Mouse (Mus musculus): Measurements from ENCODE around the gene Gm9837. TPM values are rescaled to one million over a fixed set of nuclear protein-coding genes. Genes with fewer than 3 reads are reported as not detected.

The Gm9837 gene
- polyA plus RNA-seq (2017; shearing (Covaris generic)): not detected

GRCm38 (mm10) chr11:53469968-53470695 lies at the start of gene Gm9837:
TSS of gene Gm9837 (minus strand) at chr11:53470479.

GRCm38 (mm10) chr11:53519207-53520121 lies 49.2 kb upstream of the Gm9837 start, which contains the start of gene Sept8:
TSS of gene Sept8 (plus strand) at chr11:53519257.

GRCm38 (mm10) chr11:53479783-53480301 lies 9.6 kb upstream of the Gm9837 start, which contains the start of the genes Gm9945 and Sowaha:
TSS of gene Gm9945 (plus strand) at chr11:53480166.
TSS of gene Sowaha (minus strand) at chr11:53480274.

GRCm38 (mm10) chr11:53456474-53457371 lies 13.6 kb downstream of the Gm9837 start, which contains the start of the genes Gm10447 and Shroom1:
TSS of gene Gm10447 (minus strand) at chr11:53457110.
TSS of gene Shroom1 (plus strand) at chr11:53457205.

GRCm38 (mm10) chr11:53430670-53431346 lies 39.5 kb downstream of the Gm9837 start, which contains the start of the genes Uqcrq and Gdf9:
TSS of gene Uqcrq (minus strand) at chr11:53430831.
TSS of gene Gdf9 (plus strand) at chr11:53431023.

GRCm38 (mm10) chr11:53423036-53423435 lies 47.2 kb downstream of the Gm9837 start, which contains the start of gene Leap2:
TSS of gene Leap2 (minus strand) at chr11:53423170.

Other genes with a start within 250 kb of the Gm9837 start
- gene Hspa4, start 170.0 kb downstream of the Gm9837 start, polyA plus RNA-seq (2017; shearing (Covaris generic)): 224 TPM
- gene Zcchc10, start 145.8 kb downstream of the Gm9837 start, polyA plus RNA-seq (2017; shearing (Covaris generic)): 27.0 TPM
- gene Aff4, start 119.6 kb downstream of the Gm9837 start, polyA plus RNA-seq (2017; shearing (Covaris generic)): 478 TPM
- gene Leap2, start 47.3 kb downstream of the Gm9837 start, polyA plus RNA-seq (2017; shearing (Covaris generic)): not detected
- 203 TPM for gene Uqcrq, start 39.6 kb downstream of the Gm9837 start, polyA plus RNA-seq (2017; shearing (Covaris generic))
- gene Gdf9, start 39.5 kb downstream of the Gm9837 start, polyA plus RNA-seq (2017; shearing (Covaris generic)): 0.30 TPM
- 0.16 TPM for gene Gm10447, start 13.4 kb downstream of the Gm9837 start, polyA plus RNA-seq (2017; shearing (Covaris generic))
- 0.12 TPM for gene Shroom1, start 13.3 kb downstream of the Gm9837 start, polyA plus RNA-seq (2017; shearing (Covaris generic))
- gene Gm9945, start 9.7 kb upstream of the Gm9837 start, polyA plus RNA-seq (2017; shearing (Covaris generic)): not detected
- gene Sowaha, start 9.8 kb upstream of the Gm9837 start, polyA plus RNA-seq (2017; shearing (Covaris generic)): not detected
- gene Sept8, start 48.8 kb upstream of the Gm9837 start, polyA plus RNA-seq (2017; shearing (Covaris generic)): 1.9 TPM
- 7.1 TPM for gene Kif3a, start 96.9 kb upstream of the Gm9837 start, polyA plus RNA-seq (2017; shearing (Covaris generic))
- gene Il4, start 148.2 kb upstream of the Gm9837 start, polyA plus RNA-seq (2017; shearing (Covaris generic)): 5.4 TPM
- gene Il13, start 164.2 kb upstream of the Gm9837 start, polyA plus RNA-seq (2017; shearing (Covaris generic)): not detected
- gene Rad50, start 236.8 kb upstream of the Gm9837 start, polyA plus RNA-seq (2017; shearing (Covaris generic)): 26.1 TPM

Measured in effector memory CD4-positive, alpha-beta T cell, adult 5 months (primary cell).